Mouse (Mus musculus): ENCODE results near the gene Nek11.

GRCm38 (mm10) chr9:105131253-105132001, 263.9 kb downstream of the Nek11 start, which contains the start of gene Nudt16:
- TF ChIP-seq CTCF (IDR thresholded peaks at IDR 0.05; ENCODE audit: borderline replicate concordance, extremely low read depth, insufficient read depth, insufficient read length) (no peak), POLR2A (IDR thresholded peaks at IDR 0.05; ENCODE audit: borderline replicate concordance, extremely low read depth, insufficient read depth, insufficient read length, poor library complexity, severe bottlenecking) (0 out of 2 replicates have a peak, but pooled peaks have one; percentile 54)

Measured in brain, embryonic 14.5 days (tissue).